Mouse (Mus musculus) midbrain, postnatal 0 days (tissue): ENCODE results near the gene Itsn2. TPM values are rescaled to one million over a fixed set of nuclear protein-coding genes. Genes with fewer than 3 reads are reported as not detected.

Source experiments
- ATAC-seq: fragments of 200-750 bp; cut with Nextera tagmentation; 2 replicates; pipeline ENCODE4 v1.8.0; 2017; ENCODE audit warnings: moderate number of reproducible peaks, mild to moderate bottlenecking, moderate TSS enrichment, moderate library complexity; ENCODE audit not compliant: low FRiP score
- DNase-seq: peaks from one replicate; pipeline ENCODE4 v3.0.0-alpha.2; 2015; ENCODE audit warnings: low spot score
- H3K27ac ChIP-seq: fragments of 300-500 bp; sonication (generic); 2 replicates; pipeline ENCODE4 v1.5.1; 2014; ENCODE audit warnings: low read depth, mild to moderate bottlenecking, low read length, mixed read lengths
- H3K27me3 ChIP-seq: fragments of 300-500 bp; sonication (generic); 2 replicates; pipeline ENCODE4 v1.6.1; 2014; ENCODE audit warnings: low read length, control low read depth, mixed read lengths; ENCODE audit not compliant: insufficient read depth
- H3K36me3 ChIP-seq: fragments of 300-500 bp; sonication (generic); 2 replicates; pipeline ENCODE4 v1.6.1; 2014; ENCODE audit warnings: low read length, control low read depth, mixed read lengths; ENCODE audit not compliant: insufficient read depth
- H3K4me1 ChIP-seq: fragments of 300-500 bp; sonication (generic); 2 replicates; pipeline ENCODE4 v1.6.1; 2014; ENCODE audit warnings: mild to moderate bottlenecking, control low read depth, antibody characterized with exemption, low read length, mixed read lengths; ENCODE audit not compliant: insufficient read depth
- H3K4me2 ChIP-seq: fragments of 300-500 bp; sonication (generic); 2 replicates; pipeline ENCODE4 v1.6.1; 2014; ENCODE audit warnings: low read depth, mild to moderate bottlenecking, low read length, mixed read lengths; ENCODE audit not compliant: poor library complexity, severe bottlenecking
- H3K4me3 ChIP-seq: fragments of 300-500 bp; sonication (generic); 2 replicates; pipeline ENCODE4 v1.5.1; 2014; ENCODE audit warnings: low read depth, mild to moderate bottlenecking, low read length, moderate library complexity
- H3K9ac ChIP-seq: fragments of 300-500 bp; sonication (generic); replicated peaks from 2 replicates; pipeline ENCODE4 v1.6.1; 2014; ENCODE audit warnings: mild to moderate bottlenecking, low read length, moderate library complexity, mixed read lengths; ENCODE audit not compliant: poor library complexity, severe bottlenecking
- H3K9me3 ChIP-seq: fragments of 300-500 bp; sonication (generic); 2 replicates; pipeline ENCODE4 v1.6.1; 2016; ENCODE audit warnings: low read length, control low read depth
- CTCF ChIP-seq: IDR thresholded peaks from 2 replicates; pipeline ENCODE4 v1.5.1; 2016; ENCODE audit warnings: antibody characterized with exemption, mild to moderate bottlenecking
- WGBS: fragments of 180-500 bp; shearing (Covaris S2); extraction: QIAGEN DNeasy Blood & Tissue Kit; methylation state at CpG from one replicate; pipeline ENCODE4 v1.1.7; 2014; 5-methylcytosine and 5-hydroxymethylcytosine counted together
- polyA plus RNA-seq: library from polyadenylated mRNA; unstranded; fragments of >200 nt; fragmentation: Nextera tagmentation; extraction: Ambion mirVana; gene quantifications from 2 replicates; pipeline ENCODE4 v1.2.1, GENCODE M21; 2015
- total RNA-seq: library from RNA; depleted of rRNA; stranded (reverse); fragments of >200 nt; gene quantifications from 2 replicates; pipeline ENCODE4 v1.2.3, GENCODE M21; 2014; rRNA removed

The Itsn2 gene
- 23.4 and 27.1 TPM in 2 replicates for total RNA-seq
- 19.7 and 20.6 TPM in 2 replicates for polyA plus RNA-seq

DNA sequence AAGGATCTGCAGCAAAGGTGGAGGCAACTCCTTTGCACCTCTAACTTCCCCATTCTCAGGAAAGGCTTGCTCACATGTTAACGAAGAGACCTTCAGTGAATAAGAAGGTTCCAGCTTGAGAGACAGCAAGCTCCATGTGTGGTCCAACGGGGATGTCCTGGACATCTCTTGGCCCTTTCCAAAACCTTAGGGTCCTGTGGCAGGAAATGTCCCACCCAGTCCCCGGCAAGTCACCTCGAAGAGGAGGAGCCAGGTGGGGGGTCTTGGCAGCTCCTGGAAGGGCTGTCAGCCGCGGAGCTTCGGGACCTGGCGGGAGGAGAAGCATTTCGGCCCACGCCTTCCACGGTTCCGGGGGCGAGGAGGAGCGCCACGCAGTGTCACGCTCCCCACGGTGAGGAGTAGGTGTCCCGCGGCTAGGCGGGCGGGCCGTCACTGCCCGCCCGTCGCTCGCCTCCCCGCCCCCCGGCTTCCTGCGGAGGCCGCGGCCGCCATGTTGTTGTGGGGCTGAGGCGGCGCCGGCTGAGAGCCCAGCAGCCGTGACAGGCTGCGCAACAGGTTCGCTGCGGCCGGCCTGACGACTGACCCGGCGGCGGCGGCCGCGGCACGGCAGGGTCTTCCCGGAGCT is at the start of gene Itsn2, which contains the start of gene Gm3625:
Gene Itsn2, plus strand, starts transcription at position 98 of the 625 bp plus-strand sequence.
Gene Gm3625, minus strand, starts transcription at position 387 of the 625 bp plus-strand sequence.
- H3K27me3 ChIP-seq = no peaks in the 10 kb centered on the region
- H3K36me3 ChIP-seq = no peaks in the 10 kb centered on the region
- peak within 1 kb of the TSS; percentile 60 for H3K4me2 ChIP-seq
- DNase-seq (peak; percentile 68), ATAC-seq (peak; percentile 91)
- H3K9ac ChIP-seq = peak within 1 kb of the TSS; percentile 89
- H3K4me3 ChIP-seq = peak within 1 kb of the TSS; percentile 78
- under 1% methylated on average over 33 of the region's 49 CpGs for WGBS
- H3K9me3 ChIP-seq = no peaks in the 10 kb centered on the region
- H3K4me1 ChIP-seq = peaks cover 5% of the 10 kb centered on the region; the same call in 1 of the 2 replicates
- TF ChIP-seq CTCF = no peak
- peak within 1 kb of the TSS; percentile 72 for H3K27ac ChIP-seq

DNA sequence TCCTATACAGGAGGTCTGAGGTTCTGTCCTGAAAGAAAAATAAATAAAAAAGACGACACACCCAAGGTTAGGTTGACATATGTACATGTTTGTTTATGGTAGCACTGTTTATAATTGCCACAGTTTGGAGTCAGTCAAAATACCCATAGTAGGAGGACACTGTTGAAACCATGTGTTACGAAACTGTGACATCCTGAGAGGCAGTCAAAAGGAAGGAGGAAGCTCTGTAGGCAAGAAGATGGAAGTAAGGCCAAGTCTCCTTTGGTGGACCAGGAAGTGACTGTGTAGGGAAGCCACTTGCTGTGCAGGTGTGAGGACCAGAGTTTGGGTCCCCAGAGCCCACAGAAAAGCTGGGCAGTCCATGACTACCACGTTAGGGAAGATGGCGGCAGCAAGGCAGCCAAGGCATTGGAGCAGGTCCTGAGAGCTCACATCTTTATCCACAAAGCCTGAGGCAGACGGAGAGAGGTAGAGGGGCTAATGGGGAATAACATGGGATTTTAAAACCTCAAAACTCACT is 48.0 kb upstream of the Itsn2 start:
- ATAC-seq (no peak), DNase-seq (no peak)
- no peak overlapping the region for H3K4me3 ChIP-seq
- TF ChIP-seq CTCF = no peak
- H3K9ac ChIP-seq = no peak overlapping the region
- WGBS = 93% methylated on average over 5 of the region's 5 CpGs
- H3K27me3 ChIP-seq = no peaks in the 10 kb centered on the region
- no peak overlapping the region for H3K27ac ChIP-seq
- H3K36me3 ChIP-seq = no peaks in the 10 kb centered on the region
- H3K4me2 ChIP-seq = no peak overlapping the region
- H3K9me3 ChIP-seq = no peaks in the 10 kb centered on the region
- H3K4me1 ChIP-seq = no peaks in the 10 kb centered on the region

DNA sequence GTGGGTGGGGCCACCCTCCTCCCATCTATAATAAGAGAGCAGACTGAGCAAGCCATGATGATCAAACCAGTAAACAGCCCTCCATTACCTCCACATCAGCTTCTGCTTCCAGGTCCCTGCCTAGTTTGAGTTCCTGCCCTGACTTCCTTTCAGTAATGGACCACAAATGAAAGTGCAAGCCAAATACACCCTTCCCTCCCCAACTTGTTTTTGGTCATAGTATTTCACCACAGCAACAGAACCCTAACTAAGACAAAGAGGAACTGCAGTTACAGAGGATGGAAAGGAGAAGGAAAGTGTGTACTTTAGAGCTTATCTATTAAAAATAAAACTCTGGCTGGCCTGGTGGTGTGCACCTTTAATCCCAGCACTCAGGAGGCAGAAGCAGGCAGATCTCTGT is 47.0 kb upstream of the Itsn2 start:
- H3K36me3 ChIP-seq = no peaks in the 10 kb centered on the region
- H3K4me2 ChIP-seq = no peak overlapping the region
- ATAC-seq (no peak), DNase-seq (no peak)
- no peak overlapping the region for H3K9ac ChIP-seq
- H3K4me3 ChIP-seq = no peak overlapping the region
- H3K4me1 ChIP-seq = no peaks in the 10 kb centered on the region
- H3K9me3 ChIP-seq = no peaks in the 10 kb centered on the region
- no peak overlapping the region for H3K27ac ChIP-seq
- TF ChIP-seq CTCF = no peak
- no peaks in the 10 kb centered on the region for H3K27me3 ChIP-seq

DNA sequence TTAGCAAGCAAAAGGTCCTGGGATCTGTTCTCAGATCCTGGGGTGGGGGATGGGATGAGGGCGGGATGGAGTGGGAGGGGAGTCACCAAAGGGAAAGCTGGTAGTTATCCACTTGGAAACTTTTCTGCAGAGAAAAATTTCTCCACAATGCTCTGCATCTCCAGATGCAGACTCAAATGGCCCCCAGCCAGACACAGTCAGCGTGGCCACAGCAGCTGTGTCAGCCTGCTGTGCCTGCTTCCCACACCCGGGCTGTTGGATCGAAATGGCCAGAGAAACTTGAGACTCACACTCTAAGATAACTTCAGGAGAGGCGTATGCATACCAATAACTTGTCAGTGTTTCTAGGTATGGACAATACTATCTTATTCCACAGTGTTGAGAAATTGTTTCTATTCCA is 45.9 kb upstream of the Itsn2 start:
- Histone ChIP-seq H3K9me3 (no peaks in the 10 kb centered on the region), H3K4me3 (no peak overlapping the region), H3K4me1 (no peaks in the 10 kb centered on the region), H3K27ac (no peak overlapping the region), H3K9ac (no peak overlapping the region), H3K4me2 (no peak overlapping the region), H3K27me3 (no peaks in the 10 kb centered on the region), H3K36me3 (no peaks in the 10 kb centered on the region)
- DNase-seq = no peak
- WGBS = 67% methylated on average over 5 of the region's 5 CpGs
- ATAC-seq = no peak
- no peak for TF ChIP-seq CTCF

DNA sequence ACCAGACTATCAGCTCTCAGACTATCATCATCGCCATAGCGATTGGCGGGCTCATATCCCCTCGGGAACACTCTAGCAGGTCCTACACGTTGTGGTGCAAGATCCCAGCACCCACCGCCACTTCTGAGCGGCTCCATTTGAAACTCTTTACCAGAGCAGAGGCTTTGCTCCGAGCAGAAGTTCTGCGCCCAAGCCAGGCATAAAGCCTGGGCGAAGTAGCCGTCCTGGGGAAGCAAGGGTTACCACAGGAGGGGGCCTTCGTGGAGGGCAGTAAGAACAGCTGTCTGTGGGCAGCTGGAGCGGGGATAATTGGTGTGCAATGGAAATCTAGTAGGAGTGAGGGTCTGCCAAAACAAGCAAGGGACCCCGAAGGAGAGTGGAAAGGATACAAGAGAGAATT is 44.9 kb upstream of the Itsn2 start:
- TF ChIP-seq CTCF = no peak
- Histone ChIP-seq H3K36me3 (no peaks in the 10 kb centered on the region), H3K9ac (no peak overlapping the region), H3K4me2 (no peak overlapping the region), H3K4me1 (no peaks in the 10 kb centered on the region), H3K27ac (no peak overlapping the region), H3K27me3 (no peaks in the 10 kb centered on the region), H3K9me3 (no peaks in the 10 kb centered on the region), H3K4me3 (no peak overlapping the region)
- WGBS = 54% methylated on average over 14 of the region's 14 CpGs
- ATAC-seq = no peak
- no peak for DNase-seq
